Mouse (Mus musculus) heart, postnatal 14 days (tissue): ENCODE results near the gene Foxp1. TPM values are rescaled to one million over a fixed set of nuclear protein-coding genes. Genes with fewer than 3 reads are reported as not detected.

Source experiments
- DNase-seq, 2 experiments: peaks; one replicate each; pipeline ENCODE4 v3.0.0; 2021 to 2022
- intact Hi-C: fragments of 180-260 bp; cut with DNase I; formaldehyde crosslinking; loops from one replicate; pipeline ENCODE4 v1.15.1; 2025
- total RNA-seq, 2 experiments: library from RNA; stranded (reverse); gene quantifications; 2 replicates each; pipeline ENCODE4 v1.2.3; 2021

The Foxp1 gene
- total RNA-seq, 2 experiments from 2014 or later = 38.5 to 53.2 TPM

DNA sequence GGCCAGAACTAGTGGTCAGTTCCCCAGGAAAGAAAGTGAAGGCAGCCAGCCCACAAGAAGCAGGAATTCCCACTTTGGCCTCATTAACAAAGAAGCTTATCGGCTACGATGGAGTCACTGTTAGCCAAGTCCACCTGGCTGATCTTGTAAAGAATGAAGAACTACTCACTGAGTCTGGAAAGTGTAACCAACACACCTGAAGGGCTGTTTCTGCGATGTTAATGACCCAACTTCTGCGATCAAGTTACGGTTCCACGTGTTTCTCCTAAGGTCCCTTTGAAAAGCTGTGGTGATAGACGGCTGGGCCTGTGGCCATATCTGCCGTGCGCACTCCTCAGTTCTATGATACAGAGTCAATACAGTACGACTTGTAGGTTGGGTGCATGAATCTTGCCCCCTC, 33.1 kb downstream of the Foxp1 start:
- DNase-seq = no peak
- intact Hi-C loops = no loop called here

DNA sequence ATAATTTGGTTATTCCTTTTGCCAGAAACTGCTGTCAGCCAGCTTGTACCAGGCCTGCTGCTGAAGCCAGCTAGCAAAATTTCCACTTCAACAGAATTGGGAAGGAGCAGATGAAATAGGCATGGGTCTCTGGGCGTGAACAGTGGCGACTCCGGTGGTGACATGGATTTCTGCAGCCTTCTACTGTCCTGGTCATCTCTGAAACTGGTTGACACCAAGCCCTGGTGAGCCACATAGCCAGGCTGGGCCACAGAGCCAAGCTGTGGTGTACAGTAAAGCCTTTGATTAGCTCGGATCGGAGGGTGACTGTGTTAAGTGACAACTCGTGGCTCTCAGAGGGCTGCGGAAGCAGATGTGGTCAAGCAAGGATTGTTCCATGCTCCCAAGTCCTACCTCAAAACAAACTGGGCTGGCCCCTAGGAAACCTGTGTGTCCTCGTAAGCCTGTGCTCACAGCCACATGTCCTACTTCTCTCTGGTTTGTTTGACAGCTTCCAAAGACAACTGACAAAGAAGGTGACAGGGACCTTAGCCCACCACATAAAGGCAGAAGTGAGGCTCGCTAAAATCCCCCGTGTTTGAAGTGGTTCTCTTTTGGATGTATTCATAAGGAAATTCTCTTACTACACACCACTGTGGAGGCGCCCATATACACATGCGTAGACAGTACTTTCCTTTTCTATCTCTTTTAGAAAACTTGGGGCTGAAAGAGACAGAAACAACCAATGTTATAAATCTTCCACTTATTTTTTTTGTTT, 36.5 kb downstream of the Foxp1 start:
- intact Hi-C loops = loop anchor here (2.0 kb wide), 1 partner anchor 35 kb away; no protein-coding TSS in a partner anchor

DNA sequence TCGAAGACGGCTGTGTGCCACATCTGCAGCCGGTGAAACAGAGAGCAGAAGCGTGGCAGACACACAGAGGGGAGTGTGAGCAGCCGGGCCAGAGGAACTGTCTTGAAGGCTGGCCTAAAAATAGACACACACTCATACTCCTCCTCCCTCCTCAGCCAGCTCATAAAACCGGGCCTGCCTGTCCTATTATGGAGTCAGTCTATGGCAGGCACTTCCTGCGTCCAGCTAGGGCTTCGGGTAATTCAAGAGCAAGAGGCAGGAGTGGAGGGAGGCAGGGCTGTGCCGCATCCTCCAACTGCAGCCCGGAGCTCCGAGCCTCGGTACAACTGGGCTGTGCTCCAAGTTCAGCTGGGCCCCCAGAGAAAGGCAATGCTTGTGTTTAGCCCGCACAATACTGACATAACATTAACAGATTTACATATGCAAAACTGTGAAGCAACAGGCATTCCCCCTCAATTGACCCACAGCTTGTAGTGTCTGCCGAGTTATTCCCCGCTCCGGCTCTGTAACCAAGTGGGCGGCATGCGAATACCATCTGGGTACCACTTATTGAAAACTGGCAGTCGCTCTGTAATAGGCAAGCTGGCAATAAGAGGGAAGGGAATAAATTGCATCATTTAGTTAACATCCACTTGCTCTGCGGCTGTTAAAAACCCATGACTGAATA, 37.2 kb downstream of the Foxp1 start:
- peak; percentile 72 to 74 for DNase-seq
- intact Hi-C loops = loop anchor here (2.0 kb wide), 1 partner anchor 35 kb away; no protein-coding TSS in a partner anchor

More for the DNA sequence above, 36.5 kb downstream of the Foxp1 start:
- DNase-seq = peak in 1 of 2 experiments; percentile 42

DNA sequence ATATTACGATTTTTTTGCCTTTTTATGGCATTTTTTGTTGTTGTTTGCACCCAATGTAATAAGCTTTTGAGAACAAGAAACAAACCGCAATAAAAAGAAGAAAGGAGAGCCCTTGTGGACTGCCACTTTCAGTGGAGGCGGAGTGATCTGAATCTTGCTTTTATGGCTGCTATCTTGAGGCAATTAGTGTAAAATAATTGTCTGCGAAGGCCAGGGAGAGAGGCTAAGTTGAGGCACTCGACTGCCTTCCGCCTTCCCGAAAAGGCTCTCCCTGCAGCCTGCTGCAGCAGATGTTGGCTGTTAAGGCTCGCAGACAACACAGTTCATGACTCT, 37.7 kb downstream of the Foxp1 start:
- intact Hi-C loops = loop anchor here (2.0 kb wide), 1 partner anchor 36 kb away; no protein-coding TSS in a partner anchor
- DNase-seq = no peak

DNA sequence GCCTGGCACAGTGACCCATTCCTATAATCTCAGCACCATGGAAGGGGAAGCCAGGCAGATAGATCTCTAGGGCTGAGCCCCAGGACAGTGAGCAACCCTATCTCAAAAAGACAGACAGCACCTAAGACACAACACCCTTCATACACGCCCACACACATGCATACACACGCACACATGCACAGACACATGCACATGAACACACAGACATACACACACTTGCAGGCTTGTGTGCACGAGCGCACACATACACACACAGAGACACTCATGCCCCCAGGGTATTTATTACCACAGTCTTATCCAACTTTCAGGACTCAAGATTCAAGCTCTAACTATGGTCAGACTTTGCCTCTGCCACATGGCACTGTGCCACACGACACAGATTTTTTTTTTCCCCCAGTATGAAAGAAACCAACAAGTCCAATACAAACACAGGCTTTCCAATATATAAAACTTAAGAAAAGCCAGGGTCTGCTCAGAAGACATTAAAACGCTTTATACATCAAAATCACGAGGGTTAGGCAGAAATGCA, 38.3 kb downstream of the Foxp1 start:
- intact Hi-C loops = loop anchor here (2.0 kb wide), 1 partner anchor 37 kb away; no protein-coding TSS in a partner anchor
- DNase-seq = no peak

DNA sequence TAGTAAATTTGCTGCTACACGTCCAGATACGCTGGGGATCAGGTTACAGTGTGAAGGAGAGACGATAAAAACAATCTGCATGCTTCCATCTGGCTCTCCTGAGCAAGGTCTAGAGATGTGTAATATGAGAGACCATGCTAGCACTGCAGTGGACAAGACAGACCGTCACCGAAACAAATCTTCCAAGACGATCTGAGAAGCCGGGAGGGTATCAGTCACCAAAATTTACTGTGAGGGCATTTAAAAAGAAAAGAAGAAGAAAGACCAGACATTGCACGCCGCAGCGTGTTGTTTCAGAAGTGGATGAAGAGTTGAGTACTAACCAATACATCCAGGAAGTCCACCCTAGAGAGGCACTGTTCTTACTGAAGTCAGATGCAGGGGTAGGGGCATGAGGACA, 39.0 kb downstream of the Foxp1 start:
- no peak for DNase-seq
- intact Hi-C loops = no loop called here

DNA sequence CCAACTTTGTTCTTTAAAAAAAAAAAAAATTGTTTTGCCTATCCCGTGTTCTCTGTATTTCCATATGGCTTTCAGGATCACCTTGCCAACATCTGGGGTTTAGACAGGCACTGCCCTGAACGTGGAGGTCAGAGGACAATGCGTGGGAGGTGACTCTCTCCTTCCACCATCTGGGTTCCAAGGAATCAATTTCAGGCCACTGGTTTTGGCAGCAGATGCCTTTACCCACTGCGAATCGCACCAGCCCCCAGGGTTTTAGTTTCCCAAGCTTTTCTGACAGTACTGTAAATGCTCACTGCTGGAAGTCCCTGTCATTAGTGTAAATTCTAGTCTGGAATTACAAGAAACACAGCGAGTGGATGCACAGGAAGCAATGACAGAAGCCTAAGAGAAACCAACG, 41.0 kb downstream of the Foxp1 start:
- DNase-seq = no peak
- intact Hi-C loops = no loop called here

DNA sequence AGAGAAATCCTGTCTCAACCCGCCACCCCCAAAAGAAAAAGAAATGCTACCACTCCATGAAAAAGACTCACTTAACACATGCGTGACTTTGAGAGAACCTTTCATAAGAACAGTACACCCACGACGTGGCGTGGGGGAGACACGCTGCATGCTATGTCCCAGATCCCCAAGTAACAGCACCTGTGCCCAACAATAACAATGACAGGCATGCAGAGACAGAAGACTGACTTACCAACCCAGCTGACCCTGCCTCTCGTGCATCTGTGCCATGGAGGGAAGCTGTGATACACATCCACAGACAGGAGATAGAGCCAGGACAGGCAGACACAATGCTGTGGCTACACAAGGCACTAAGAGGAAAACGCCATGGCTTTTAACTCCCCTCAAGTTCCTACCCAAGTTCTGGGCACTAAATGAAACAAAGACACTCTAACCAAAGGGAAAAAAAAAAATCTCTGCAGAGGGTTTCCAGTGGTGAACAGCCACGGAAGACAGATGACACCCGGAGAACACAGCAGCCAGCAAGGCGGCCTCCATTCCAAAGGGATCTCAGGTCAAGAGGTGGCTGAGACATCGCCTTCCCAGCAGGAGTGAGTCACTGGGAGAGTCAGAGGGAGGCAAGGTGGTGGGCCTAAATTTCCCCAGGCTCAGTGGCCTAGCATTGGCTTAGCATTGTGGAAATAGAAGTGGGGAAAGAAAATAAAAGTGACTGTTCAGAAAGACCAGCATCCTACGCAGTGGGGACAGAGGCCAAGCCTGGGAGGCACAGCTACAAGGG, 43.5 kb downstream of the Foxp1 start:
- no peak for DNase-seq
- intact Hi-C loops = no loop called here

DNA sequence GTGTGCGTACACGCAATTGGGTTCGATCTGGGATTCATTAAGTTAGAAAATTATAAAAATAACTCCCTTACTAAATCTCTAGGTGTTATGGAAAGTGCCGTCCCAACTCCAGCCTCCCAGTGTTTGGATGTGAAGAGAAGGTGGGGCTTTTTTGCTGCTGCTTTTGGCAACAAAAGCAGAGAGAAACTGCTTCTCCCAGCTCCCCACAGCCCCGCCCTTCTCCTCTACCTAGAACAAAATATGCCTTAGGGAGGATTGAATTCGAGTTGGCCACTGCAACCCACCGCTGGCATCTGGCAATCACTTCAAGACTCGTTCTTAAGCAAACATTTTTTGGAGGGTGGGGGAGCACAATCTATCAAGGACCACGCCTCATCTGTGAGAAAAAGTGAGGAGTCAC, 47.5 kb downstream of the Foxp1 start:
- intact Hi-C loops = no loop called here
- no peak for DNase-seq

DNA sequence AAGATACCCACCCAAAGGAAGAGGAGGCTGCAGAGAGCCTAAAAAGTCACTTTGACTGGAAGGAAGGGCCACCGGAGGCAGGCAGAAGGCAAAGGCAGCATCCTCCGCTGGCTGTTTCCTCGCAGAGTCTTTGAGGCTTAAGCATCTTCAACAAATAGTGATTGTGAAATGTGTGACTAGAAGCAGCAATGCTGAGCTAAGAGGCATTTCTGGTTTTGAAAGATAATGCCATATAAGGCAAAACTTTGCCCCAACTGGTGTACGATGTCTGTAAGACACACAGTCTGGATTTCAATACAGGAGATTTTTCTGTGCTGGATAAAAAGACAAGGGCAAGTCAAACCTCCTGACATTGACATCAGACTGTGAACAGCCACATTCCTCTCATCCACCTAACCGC, 51.6 kb downstream of the Foxp1 start:
- intact Hi-C loops = no loop called here
- DNase-seq = no peak

DNA sequence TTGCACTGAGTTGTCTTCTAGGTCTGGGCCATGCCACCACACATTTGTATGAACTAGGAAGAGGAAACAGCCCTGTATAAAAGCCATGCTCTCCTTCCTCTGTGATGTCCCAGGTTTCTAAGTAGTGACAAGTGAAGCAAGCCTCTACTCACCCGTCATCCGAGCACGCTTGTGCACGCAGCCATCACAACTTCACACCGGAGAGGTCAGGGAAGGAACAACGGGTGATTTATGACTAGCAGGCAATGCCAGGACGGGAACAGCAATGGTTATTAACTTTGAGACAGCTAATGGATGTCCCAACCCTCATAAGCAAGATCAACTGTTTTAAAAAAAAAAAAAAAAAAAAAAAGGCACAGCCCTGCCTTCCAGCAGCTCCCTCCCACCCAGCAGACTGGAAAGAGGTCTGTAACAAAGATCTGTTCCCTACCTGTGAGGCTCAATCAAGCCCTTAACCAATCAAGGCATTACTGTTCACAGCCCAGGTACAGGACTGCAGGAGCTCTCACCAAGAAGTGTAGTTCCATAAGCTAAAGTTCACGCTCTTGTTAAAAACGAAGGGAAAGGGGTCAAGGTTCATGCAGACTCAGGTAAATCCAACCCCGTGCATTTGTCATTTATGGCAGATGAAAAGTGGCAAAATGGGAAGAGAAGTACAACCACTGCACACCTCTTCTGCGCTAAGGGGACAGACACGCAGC, 53.2 kb downstream of the Foxp1 start:
- intact Hi-C loops = no loop called here
- DNase-seq = no peak

DNA sequence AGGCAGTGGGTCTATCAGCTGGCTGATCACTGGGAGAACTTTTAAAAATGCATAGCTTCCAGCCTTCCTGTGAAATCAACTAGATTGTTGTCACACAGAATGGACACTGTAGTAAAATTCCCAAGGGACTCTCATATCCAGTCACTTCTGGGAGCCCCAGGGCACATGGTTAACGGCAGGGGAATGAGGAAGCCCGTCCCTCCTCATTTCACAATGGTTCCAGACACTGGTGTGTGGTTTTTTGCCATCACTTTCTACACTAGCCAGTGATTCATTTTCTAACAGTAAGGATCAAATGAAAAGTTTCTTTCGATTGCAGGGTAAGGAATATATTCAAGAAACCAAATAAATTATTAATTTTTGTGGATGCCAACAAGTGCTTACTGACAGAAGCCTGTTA, 54.7 kb downstream of the Foxp1 start:
- intact Hi-C loops = no loop called here
- no peak for DNase-seq

DNA sequence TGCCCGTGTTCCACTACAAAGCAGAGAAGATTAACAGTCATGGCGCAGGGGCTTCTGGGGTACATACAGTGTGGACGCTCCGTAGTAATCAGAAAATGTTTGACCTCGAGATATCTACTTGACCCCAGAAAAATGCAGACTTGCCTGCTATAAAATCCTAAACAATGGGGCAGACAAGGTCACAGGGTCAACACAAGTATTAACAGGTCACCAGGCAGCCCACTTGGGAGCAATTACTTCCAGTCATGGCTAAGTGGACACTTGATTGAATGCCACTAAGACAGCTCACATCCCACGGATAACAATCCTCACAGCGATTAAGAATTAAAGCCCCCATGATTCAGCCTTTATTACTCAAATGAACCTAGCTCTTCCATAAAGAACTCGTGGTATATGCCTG, 55.4 kb downstream of the Foxp1 start:
- no peak for DNase-seq
- intact Hi-C loops = no loop called here

DNA sequence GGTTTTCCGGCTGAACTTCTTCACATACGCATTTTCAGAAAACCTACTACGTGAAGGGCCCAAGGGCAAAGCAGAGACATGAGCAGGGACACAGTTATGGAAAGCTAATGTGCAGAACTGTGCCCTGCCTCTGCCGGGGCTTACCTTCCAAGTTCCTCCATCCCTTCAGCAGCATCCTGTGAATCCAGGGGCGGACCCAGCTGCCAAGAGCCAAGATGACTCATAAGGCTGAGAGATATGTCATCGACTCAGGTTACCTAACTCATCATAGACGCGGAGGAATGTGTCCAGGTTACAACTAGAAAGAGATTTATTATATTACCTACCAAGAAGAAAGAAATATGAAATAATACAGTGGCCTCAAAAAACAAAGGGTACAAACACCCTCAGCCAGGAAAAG, 56.2 kb downstream of the Foxp1 start:
- no peak for DNase-seq
- intact Hi-C loops = no loop called here

DNA sequence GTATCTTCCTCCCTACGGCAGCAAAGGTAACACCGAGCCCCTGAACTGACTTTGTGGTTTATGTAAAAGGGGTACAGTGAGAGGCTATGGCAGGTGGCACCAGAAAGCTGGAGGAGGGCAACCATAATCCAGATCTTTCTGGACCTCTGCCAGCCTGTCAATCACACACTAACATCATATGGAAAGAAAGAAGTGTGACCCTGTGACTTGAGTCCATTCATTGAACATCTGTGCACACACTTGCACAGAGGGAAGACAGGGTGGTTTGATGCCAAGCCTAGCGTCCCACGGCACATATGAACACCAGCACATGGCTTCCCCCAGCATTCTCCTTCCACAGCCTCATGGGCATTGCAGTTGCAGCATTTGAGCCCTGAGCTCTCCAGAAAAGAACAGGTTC, 58.1 kb downstream of the Foxp1 start:
- DNase-seq = no peak
- intact Hi-C loops = no loop called here

DNA sequence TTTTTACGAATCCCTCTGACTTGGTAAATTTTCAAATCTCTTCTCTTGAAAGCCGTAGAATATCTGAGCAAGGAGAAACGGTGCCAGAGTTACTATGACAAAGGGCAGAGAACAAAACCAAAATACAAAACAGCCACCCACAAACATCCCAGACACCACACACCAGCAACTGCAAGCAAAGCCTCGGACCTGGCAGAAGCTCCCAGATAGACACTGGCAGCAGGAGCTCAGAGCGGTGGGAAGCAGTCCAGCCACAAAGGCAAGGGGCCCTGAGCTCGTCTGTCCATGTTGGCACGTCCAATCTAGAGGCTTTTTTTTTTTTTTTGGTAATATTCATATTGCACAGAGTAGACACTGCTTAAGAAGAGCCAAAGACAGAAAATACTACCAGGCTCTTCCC, 58.6 kb downstream of the Foxp1 start:
- intact Hi-C loops = no loop called here
- no peak for DNase-seq

DNA sequence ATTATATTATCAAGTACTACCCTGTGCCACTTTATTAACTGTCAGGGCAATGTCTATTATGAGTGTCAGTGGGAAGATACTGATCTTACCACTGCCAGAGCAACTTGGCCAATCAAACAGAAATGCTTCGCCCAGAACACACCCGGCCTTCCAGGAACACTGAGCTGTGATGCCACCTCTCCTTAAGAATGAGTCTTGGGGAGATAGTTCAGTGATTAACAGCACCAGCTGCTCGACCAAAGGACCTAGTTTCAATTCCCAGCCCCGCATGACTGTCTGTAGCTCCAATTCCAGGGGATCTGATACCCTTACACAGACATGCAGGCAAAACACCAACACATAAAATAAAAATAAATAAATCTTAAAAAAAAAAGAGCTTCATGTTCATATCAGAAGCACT, 63.7 kb downstream of the Foxp1 start:
- intact Hi-C loops = no loop called here
- DNase-seq = no peak

DNA sequence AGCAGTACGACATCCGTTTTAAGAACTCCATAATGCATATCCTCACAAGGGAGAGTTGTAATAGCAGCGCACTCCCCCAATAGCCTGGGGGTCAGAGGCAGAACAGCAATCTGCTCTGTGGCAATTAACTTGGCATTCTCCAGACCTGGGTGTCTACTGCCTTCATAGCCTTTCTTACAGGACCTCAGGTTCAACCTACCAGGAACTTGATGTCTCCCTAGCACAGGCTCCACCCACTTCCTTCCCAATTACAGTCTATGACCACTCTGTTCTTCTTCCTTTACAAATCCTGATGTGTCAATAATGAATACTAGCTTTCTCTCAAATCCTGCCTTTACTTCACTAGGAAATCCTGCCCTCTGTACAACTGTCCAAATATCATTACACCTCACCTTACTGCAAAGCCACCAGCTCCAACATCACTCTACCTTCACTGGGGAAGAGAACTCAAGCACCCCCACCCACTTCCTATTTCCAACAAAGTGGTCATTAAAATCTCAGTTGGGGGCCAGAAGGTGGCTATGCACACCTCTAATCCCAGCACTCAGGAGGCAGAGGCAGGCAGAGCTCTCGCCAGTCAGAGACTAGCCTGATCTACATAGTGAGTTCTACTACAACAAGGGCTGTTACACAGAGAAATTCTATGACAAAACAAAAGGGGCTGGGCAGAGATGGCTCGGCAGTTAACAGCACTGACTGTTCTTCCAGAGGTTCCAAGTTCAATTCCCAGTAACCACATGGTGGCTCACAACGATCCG, 68.6 kb downstream of the Foxp1 start:
- no peak for DNase-seq
- intact Hi-C loops = no loop called here

DNA sequence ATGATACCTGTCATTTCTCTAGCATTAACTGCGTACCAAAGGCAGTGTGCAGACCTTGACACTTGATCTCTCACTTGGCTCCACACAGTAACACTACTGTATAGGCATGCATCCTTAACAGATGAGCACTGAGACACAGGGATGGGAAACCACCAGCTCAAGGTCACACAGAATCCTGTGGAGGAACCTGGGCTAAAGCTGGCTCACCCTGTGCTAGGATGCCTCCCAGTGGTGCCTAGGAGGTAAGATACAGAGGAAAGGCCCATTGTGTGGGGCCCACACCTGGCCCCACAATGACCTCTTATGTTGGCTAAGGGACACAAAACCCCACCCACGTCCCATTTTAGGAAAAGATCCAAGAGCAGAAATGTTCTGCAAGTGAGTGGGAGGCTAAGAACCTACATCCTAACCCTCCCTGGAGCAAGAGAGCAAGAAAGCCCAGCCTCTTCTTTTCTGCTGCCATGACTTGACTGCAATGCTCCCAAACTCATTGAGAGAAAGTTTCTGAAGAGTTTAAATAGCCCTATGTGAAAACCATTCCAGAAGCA, 69.8 kb downstream of the Foxp1 start:
- DNase-seq = peak in 1 of 2 experiments; percentile 32
- intact Hi-C loops = no loop called here

DNA sequence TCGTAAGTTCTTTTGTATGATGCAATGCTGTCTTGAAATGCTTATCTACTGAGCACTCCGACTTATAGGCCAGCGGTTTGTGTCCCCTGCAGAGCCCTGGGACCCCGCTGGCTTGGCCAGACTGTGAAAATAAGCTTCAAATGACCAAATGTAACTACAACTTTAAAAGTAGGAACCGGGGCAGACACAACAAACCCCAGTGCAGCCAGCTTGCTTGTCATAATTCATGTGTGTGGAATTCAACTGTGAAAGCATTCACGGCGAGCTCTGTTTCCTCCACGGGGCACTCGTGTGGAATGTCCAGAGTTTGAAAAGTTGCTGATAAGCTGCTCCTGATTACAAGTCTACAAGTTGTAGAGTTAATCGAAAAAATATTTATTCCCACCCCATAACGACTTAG, 71.0 kb downstream of the Foxp1 start:
- no peak for DNase-seq
- intact Hi-C loops = no loop called here
